Mouse (Mus musculus) intestine, postnatal 0 days (tissue): ENCODE measurements at regions not wholly inside any gene's neighbourhood (a gene's known extent, or its start where the extent isn't known, plus 50 kb on each side); places are given as distances from the start of the nearest gene placed in this dataset.
A peak's percentile ranks its signal among the peaks of the same experiment; 100 is the strongest.

ENCODE experiments used
- ATAC-seq: fragments of 200-750 bp; cut with Nextera tagmentation; 2 replicates; pipeline ENCODE4 v1.8.0; 2017; ENCODE audit warnings: mild to moderate bottlenecking, moderate TSS enrichment, moderate library complexity
- H3K27ac ChIP-seq: fragments of 300-500 bp; sonication (generic); 2 replicates; pipeline ENCODE4 v1.5.1; 2014; ENCODE audit warnings: mild to moderate bottlenecking, low read depth, low read length, moderate library complexity
- H3K27me3 ChIP-seq: fragments of 300-500 bp; sonication (generic); replicated peaks from 2 replicates; pipeline ENCODE4 v1.6.1; 2014; ENCODE audit warnings: low read length, mixed read lengths; ENCODE audit not compliant: control insufficient read depth, insufficient read depth
- H3K36me3 ChIP-seq: fragments of 300-500 bp; sonication (generic); 2 replicates; pipeline ENCODE4 v1.6.1; 2014; ENCODE audit warnings: mild to moderate bottlenecking, moderate library complexity; ENCODE audit not compliant: control insufficient read depth, insufficient read depth
- H3K4me1 ChIP-seq: fragments of 300-500 bp; sonication (generic); replicated peaks from 2 replicates; pipeline ENCODE4 v1.6.1; 2014; ENCODE audit warnings: antibody characterized with exemption, low read length, mixed read lengths; ENCODE audit not compliant: control insufficient read depth, insufficient read depth
- H3K4me2 ChIP-seq: fragments of 300-500 bp; sonication (generic); replicated peaks from 2 replicates; pipeline ENCODE4 v1.6.1; 2014; ENCODE audit warnings: low read depth, mild to moderate bottlenecking, moderate library complexity
- H3K4me3 ChIP-seq: fragments of 300-500 bp; sonication (generic); 2 replicates; pipeline ENCODE4 v1.5.1; 2014; ENCODE audit warnings: low read depth, low read length
- H3K9ac ChIP-seq: fragments of 300-500 bp; sonication (generic); 2 replicates; pipeline ENCODE4 v1.6.1; 2014; ENCODE audit warnings: mild to moderate bottlenecking, low read depth, low read length
- H3K9me3 ChIP-seq: fragments of 300-500 bp; sonication (generic); 2 replicates; pipeline ENCODE4 v1.6.1; 2016; ENCODE audit warnings: mixed run types; ENCODE audit not compliant: control insufficient read depth
- CTCF ChIP-seq: sonication (generic); IDR thresholded peaks from 2 replicates; pipeline ENCODE4 v1.5.1; 2016; ENCODE audit warnings: low read depth, mild to moderate bottlenecking, control low read depth, antibody characterized with exemption, moderate library complexity
- WGBS: fragments of 180-500 bp; shearing (Covaris S2); extraction: QIAGEN DNeasy Blood & Tissue Kit; methylation state at CpG from one replicate; pipeline ENCODE4 v1.1.7; 2014; 5-methylcytosine and 5-hydroxymethylcytosine counted together

- TF ChIP-seq CTCF = no peak
- no peaks in the 10 kb centered on the region for H3K4me1 ChIP-seq
- H3K4me2 ChIP-seq = no peak overlapping the region
- WGBS = 78% methylated on average over 1 of the region's 1 CpGs
- no peaks in the 10 kb centered on the region for H3K27me3 ChIP-seq
- ATAC-seq = no peak
- no peak overlapping the region for H3K9ac ChIP-seq
- H3K36me3 ChIP-seq = no peaks in the 10 kb centered on the region
- no peaks in the 10 kb centered on the region for H3K9me3 ChIP-seq
- H3K27ac ChIP-seq = no peak overlapping the region
- H3K4me3 ChIP-seq = no peak overlapping the region
These were observed 805.2 kb downstream of the Olfm4 start for GRCm38 (mm10) chr14:80789131-80789530.

- Histone ChIP-seq H3K9ac (no peak overlapping the region), H3K4me3 (no peak overlapping the region), H3K4me1 (no peaks in the 10 kb centered on the region), H3K27me3 (no peaks in the 10 kb centered on the region), H3K9me3 (no peaks in the 10 kb centered on the region), H3K4me2 (no peak overlapping the region), H3K27ac (no peak overlapping the region), H3K36me3 (no peaks in the 10 kb centered on the region)
- ATAC-seq = no peak
- TF ChIP-seq CTCF = no peak
- 78% methylated on average over 6 of the region's 6 CpGs for WGBS
These were observed 815.6 kb downstream of the Olfm4 start for GRCm38 (mm10) chr14:80799370-80799959.

DNA sequence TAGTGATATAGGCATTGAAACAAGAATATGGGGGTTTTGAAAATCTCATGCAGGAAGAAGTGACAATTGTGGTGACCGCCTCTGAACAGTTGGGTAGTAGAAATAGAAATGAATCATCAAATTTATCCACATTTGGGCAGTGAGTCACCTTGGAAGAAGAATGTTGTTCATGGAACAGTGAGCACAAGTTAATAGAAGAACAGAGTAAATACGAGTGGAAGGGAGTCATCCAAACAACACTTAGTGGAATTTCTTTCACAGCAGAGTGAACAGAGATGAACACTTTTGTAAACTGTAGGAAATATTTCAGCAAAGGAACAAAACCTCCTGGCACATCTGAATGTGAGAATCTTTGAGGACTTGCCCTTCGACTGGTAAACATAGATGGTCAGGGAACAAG, 846.6 kb downstream of the Olfm4 start:
- no peak overlapping the region for H3K4me2 ChIP-seq
- H3K9me3 ChIP-seq = no peaks in the 10 kb centered on the region
- TF ChIP-seq CTCF = no peak
- no peak for ATAC-seq
- no peaks in the 10 kb centered on the region for H3K36me3 ChIP-seq
- no peak overlapping the region for H3K27ac ChIP-seq
- H3K4me1 ChIP-seq = no peaks in the 10 kb centered on the region
- H3K9ac ChIP-seq = no peak overlapping the region
- WGBS = 73% methylated on average over 3 of the region's 3 CpGs
- H3K4me3 ChIP-seq = no peak overlapping the region
- no peaks in the 10 kb centered on the region for H3K27me3 ChIP-seq

DNA sequence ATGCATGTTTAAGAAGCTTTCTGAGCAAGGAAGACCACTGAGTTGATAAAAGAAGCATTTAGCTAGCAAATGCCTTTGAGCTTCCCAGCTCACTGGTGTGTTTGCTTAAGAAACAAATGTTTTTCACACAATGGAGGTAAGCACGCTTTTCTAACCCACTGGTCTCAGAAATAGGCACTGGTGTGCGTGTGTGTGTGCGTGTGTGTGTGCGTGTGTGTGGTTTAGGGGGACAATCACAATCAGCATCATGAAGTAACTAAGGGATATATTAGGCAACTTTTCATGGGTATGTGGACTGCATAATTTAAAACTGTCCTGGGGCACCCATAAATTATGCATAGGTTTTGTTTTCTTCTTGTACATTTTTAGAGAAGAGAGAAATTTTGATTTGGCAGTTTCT, 860.7 kb downstream of the Olfm4 start:
- H3K9ac ChIP-seq = no peak overlapping the region
- 82% methylated on average over 4 of the region's 4 CpGs for WGBS
- no peak for ATAC-seq
- H3K27me3 ChIP-seq = no peaks in the 10 kb centered on the region
- no peak overlapping the region for H3K27ac ChIP-seq
- no peaks in the 10 kb centered on the region for H3K4me1 ChIP-seq
- no peak overlapping the region for H3K4me2 ChIP-seq
- H3K4me3 ChIP-seq = no peak overlapping the region
- H3K9me3 ChIP-seq = no peaks in the 10 kb centered on the region
- no peak for TF ChIP-seq CTCF
- H3K36me3 ChIP-seq = no peaks in the 10 kb centered on the region

DNA sequence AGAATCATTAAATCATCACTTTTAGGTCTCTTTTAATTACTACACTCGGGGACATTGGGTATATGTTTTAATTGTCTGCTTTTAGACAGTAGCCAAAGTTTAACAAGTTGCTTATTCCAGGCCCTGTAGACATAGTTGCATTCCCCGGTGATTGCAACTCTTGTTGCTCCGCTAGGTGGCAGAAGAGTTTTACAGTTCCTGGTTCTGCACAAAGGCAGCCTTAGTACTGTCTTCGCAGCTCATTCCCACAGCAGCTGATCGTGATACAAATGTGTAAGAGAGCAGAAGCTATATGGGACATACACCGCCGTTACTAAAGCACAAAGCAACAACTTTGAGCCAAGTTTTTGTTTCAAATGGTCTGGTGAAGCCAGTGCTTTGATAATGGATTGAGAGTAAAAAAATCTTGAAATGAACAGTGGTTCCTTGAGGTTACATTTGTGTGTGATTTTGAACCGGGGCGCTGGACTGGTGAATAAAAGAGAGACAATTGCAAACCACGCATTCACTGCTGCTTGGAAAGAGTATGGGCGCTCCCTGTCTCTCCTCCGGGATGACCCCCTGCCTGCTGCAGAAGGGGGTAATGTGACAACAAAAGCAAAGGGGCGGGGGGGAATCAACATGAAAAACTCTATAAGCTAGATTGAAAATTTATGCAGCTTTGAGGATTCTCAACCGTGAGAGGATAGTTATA, 861.8 kb downstream of the Olfm4 start:
- ATAC-seq = no peak
- Histone ChIP-seq H3K4me2 (no peak overlapping the region), H3K4me1 (no peaks in the 10 kb centered on the region), H3K27me3 (no peaks in the 10 kb centered on the region), H3K4me3 (no peak overlapping the region), H3K9me3 (no peaks in the 10 kb centered on the region), H3K9ac (no peak overlapping the region), H3K36me3 (no peaks in the 10 kb centered on the region), H3K27ac (no peak overlapping the region)
- WGBS = 34% methylated on average over 14 of the region's 14 CpGs
- TF ChIP-seq CTCF = peak; percentile 86

DNA sequence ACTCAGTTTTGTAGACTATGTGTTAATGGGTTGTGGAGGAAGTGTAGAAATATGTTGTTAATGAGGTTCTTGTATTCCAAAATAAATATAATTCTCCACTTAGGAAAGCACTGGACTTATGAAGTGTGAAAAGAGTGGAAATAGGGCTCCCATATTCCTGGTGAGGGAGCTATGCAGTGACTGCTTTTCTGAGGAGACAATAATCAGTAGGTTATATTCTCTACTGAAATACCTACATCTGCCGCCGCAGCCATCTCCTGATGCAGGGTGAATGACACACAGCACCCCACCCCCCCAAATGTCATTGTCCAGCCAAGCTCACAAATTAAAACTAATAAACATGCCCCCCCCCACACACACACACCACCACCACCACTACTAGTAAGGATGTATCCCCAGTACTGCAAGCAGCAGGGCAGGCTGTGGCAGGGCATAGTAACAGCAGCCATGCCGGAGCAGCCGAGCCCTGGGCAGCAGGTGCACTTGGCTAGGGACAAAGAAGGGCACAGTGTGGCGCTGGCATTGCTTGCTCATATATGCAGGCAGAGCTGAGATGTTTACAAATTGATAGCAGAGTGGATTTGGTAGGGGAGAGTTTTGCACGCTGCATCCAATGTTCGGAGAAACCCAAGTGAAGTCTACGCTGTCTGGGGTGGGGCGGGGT, 862.7 kb downstream of the Olfm4 start:
- no peaks in the 10 kb centered on the region for H3K36me3 ChIP-seq
- no peaks in the 10 kb centered on the region for H3K9me3 ChIP-seq
- H3K4me2 ChIP-seq = no peak overlapping the region
- 87% methylated on average over 9 of the region's 9 CpGs for WGBS
- H3K4me1 ChIP-seq = no peaks in the 10 kb centered on the region
- no peak overlapping the region for H3K4me3 ChIP-seq
- no peak for TF ChIP-seq CTCF
- no peak for ATAC-seq
- no peak overlapping the region for H3K27ac ChIP-seq
- no peak overlapping the region for H3K9ac ChIP-seq
- no peaks in the 10 kb centered on the region for H3K27me3 ChIP-seq
